Mouse (Mus musculus) spleen, postnatal 4 days (tissue): ENCODE data around the gene Arntl2.
A peak's percentile ranks its signal among the peaks of the same experiment; 100 is the strongest.
"Not testable (repeated sequence)": the region's sequence is repeated elsewhere in the genome, so short reads cannot be mapped to it uniquely, and the experiment has no call there.

Experiments used
- DNase-seq, 2 experiments: peaks; one replicate each; pipeline ENCODE4 v3.0.0; 2022; ENCODE audit warnings: low spot score in 2 of 2

Gene Arntl2

DNA sequence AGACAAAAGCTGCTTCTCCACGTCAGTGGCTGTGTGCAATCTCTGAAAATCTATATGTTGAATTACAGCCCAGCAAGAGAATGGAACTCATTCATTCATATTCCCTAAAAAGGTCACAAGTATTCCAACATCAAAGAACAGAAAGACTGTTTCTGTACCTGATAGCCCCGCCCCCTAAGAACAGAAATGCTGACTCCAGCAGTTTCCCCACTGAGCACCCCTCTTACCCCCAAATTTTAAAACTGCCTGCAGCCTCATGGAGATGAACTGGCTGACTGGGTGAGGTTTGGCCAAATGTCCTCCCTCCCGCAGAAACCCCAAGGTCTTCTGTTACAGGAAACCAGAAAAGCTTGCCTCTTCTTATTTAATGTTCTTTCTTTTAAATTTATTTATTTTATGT lies 51.5 kb downstream of the Arntl2 start:
- DNase-seq = no peak

DNA sequence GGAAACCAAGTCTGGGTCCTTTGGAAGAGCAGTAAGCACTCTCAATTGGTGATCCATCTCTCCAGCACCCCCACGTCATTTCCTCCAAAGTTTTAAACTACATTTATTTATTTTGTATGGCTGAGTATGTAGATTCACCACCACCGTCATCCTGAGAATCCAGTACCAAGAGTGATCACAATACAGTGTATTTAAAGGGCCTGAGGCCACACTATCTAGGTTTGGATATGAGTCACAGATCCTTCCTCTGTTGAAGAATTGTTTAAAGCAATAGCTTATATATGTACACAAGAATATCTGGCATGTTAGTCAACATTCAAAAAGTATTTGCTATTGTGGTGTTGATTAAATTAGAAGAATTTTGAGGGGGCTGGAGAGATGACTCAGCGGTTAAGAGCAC lies 52.4 kb downstream of the Arntl2 start:
- no peak for DNase-seq

DNA sequence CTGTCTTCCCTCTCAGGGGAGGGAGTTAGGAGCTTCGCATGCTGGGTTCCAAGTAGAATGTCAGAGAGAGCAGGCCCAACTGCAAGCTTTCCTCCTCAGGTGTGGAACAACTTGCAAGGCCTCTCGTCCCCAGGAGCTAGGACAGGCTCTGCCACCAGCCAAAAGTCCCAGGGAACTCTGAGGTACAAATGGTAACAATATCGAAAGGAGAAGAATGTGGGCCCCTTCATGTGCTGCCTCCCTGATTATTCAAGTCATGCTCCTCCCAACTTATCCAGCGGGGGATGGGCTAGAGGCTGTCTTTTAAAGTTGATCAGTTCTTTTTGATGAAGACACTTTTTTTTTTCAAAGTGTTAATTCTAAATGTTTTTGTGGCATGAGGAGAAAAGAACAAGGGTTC lies 54.2 kb downstream of the Arntl2 start, which contains the start of gene Smco2:
Gene Smco2 (plus strand): TSS at position 55 of the 400 bp plus-strand sequence.
- DNase-seq = no peak

DNA sequence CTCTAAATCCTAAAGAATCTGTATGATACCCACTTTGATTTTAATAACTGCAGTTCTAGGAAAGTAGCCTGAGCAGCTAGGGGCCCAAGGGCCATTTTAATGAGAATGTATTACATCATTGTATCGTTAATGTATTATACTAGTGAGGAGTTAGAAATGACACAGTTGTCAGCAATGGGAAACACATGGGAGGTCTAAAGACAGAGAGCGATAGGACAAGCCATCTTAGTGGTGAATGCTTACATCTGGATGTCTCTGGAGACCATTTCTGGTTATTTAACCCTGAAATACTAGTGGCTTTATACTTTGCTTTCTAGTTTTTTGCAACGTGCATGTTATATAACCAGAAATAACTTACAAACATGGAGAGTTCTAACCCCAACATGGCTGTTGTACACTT lies 56.1 kb downstream of the Arntl2 start:
- no peak for DNase-seq

DNA sequence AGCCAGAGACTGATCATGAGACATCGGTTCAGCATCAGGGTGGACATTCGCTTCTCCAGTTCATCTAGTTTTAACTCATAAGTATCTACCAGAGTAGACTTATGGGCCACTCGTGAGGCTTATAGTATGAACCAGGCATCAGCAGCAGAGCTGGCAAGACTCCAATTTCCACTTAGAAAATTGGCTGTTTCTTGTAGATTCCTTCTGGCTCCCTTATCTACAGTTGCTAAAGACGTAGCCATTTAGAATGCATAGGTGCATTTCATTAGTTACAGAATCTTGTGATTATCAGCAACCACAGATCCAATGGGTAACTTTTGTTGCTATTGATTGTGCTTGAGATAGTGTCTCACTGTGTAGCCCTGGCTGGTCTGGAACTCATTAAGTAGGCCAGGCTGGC lies 56.9 kb downstream of the Arntl2 start:
- no peak for DNase-seq

DNA sequence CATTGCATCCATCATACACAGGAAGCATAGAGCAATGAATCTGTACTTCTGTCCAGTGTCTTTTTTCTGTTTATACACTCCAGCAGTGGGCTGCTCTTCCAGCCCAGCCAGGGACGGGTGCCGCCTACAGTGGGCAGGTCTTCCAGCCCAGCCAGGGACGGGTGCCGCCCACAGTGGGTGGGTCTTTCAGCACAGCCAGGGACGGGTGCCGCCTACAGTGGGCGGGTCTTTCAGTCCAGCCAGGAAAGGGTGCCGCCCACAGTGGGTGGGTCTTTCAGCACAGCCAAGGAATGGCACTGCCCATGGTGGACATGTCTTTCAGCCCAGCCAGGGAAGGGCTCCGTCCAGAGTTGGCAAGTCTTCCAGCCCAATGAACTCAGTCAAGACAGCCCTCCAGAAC lies 59.3 kb downstream of the Arntl2 start:
- peak in 1 of 2 experiments; percentile 22 for DNase-seq

DNA sequence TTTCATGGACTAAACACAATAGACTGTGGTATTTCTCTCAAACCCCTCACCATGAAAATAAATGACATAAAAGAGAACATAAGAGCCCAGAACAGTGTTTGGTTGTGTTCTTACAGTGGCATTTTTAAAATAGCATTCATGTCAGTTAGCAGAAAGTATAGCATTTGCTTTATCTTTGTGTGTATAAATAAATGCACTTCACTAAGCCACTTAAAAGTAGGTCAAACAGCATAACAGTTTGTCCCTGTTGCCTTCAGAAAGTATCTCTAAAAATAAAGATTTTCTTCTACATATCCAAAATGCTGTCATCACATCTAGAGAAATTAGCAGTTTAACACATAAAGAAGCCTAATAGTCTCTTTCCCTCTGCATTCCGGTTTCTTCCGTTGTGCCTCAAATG lies 61.5 kb downstream of the Arntl2 start:
- DNase-seq = no peak

DNA sequence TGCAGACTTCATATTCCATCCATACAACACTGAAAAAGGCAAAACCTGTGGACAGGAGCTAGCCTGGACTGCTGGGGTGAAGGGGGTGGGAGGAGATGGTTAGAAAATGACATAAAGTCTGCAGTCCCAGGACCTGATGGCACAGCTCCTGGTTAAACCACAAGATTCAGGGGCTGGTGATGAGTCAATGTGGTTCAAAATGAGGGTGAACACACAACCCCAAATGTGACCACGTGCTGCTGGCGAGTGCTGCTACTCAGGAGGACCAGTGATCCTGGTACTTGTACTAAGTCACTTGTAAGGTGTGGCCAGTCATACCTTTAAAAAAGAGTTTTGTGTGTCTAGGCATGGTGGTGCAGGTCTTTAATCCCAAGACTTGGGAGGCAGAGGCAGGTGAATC lies 67.3 kb downstream of the Arntl2 start:
- DNase-seq = no peak

DNA sequence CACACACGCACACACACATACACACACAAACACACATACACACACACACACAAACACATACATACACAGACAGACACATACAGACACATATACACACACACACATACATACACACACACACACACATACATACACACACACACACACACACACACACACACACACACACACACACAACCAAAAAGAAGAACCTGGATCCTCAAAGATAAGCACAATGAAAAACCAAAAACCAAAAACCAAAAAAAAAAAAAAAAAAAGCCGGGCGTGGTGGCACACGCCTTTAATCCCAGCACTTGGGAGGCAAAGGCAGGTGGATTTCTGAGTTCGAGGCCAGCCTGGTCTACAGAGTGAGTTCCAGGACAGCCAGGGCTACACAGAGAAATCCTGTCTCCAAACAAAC lies 68.5 kb downstream of the Arntl2 start:
- not testable (repeated sequence) for DNase-seq

DNA sequence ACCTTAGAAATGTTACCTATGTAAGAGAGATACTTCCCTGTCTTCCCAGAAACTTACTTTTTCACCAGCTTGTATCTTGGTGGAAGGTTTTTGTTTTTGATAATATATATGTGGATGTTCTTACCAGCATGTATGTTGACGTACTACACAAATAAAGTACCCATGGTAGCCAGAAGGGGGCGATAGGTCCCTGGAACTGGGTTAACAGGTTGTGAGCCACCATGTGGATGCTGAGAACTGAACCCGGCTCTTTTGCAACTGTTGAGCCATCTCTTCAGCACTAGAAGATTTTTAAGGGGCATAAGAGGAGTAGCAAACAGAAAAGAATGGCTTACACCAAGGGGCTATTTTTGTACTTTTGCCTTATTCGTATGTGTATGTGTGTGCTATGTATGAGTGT lies 69.8 kb downstream of the Arntl2 start:
- DNase-seq = no peak

DNA sequence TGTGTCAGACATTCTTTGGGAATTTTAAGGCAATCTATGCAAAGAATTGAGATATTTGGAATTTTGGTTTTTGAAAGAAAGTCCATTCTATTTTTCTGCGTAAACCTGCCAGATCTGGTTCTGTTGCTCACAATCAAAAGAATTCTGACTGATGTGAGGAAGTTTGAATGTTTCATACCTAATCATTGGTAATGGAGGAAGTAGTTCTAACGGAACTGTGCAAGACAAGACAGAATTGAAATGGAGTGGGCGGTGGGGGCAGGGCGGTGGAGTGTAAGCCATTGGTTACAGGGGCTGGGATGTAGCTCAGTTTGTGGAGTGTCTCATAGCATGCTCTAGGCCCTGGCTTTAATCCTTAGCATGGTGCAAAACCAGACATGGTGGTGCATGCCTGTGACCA lies 76.1 kb downstream of the Arntl2 start:
- DNase-seq = no peak

DNA sequence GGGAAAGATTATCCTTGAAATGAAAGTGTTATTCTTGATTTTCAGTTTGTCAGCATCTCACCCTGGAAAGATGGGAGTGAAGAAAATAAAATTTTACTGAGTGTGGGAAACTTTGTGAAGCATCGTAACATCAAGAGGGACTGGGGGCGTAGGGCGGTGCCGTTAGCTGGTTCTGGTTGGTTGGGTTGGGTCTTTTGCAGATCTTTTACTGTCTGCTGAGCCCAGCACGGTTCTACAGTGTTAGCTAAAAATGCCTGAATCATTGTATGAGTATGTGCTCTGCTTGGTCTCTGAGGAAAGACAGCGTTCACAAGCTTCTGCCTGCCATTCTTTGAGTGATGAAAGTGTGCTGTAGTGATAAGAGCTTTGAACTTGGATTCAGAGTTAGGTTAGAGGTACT lies 78.6 kb downstream of the Arntl2 start:
- DNase-seq = no peak

DNA sequence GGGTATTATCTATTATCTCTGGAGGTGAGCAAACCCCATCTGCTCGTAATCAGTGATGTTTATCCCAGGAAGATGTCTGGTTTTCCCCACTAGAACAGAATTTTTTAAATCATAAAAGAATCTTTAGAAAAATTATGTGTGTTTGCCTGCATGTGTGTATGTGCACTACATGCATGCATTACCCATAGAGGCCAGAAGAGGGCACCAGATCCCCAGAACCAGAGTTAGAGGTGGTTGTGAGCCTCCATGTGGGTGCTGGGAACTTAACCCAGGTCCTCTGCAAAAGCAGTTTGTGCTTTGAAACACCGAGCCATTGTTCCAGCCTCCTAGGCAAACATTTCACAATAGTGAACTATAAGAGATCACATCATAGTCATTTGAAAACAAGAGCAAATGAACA lies 81.0 kb downstream of the Arntl2 start:
- peak in 1 of 2 experiments; percentile 53 for DNase-seq

DNA sequence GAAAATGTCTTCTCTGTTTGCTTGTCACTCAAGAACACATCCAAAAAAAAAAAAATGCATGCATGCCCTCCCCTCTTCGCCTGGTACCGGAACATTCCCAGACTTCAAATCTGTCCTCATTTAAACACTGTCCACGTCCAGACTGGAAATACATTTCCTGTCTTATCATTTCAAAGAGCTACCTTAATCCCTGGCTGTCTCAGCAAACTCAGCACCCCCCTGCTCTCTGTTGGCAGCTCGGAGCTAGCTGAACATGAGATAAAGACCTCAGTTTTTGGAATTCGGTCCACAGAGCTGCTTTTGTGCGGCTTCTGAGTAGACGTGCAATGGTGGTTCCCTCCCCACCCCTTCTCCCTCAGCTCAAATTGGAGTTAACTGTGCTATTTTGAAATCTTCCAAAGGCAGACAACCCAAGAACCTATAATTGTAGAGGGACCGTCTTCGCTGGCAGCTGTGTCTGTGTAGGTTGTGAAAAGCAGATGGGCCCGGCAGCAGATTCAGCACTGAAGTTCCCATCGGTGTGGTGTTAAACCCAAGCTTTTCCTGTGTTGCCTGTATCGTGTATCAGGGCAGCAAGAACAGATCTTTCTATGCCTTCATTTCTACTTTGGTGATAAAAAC lies 81.7 kb downstream of the Arntl2 start:
- peak in 1 of 2 experiments; percentile 49 for DNase-seq

DNA sequence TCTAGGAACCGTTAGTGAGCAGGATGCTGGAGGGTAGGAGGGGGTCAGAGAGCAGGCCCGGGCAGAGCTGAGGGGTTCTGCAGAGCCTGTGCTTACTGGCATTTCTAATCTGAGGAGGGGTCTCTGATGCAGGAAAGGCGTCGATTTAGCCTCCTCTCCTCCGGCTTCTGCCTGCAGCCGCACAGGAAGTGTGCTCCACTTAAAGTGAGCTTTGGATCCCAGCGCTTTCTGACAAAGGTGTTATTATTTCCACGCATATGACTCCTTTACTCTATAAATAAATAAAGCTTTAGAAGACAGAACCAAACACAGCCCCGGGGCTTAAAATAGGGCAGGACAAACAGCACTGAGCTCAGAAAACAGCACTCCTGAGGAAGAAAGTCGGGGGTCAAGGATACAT lies 83.1 kb downstream of the Arntl2 start:
- peak in 1 of 2 experiments; percentile 42 for DNase-seq

DNA sequence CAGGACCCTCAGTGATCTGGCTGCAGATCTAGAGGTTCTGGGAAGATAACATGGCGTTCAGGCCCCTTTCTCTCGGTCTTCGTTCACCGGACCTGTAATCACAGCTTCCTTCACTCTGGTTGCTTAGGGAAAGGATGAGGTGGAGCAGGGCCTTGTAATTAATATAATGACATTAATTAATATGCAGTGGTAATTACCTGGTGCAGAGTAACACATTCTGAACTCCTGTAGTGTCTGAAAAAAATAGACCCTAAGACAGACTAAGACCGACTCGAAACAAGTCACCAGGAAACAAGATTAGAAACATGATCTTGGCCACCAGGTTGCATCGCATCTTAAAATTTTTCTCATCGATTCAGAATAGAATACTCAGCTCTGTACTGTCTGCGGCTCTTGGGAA lies 84.0 kb downstream of the Arntl2 start:
- DNase-seq = no peak

DNA sequence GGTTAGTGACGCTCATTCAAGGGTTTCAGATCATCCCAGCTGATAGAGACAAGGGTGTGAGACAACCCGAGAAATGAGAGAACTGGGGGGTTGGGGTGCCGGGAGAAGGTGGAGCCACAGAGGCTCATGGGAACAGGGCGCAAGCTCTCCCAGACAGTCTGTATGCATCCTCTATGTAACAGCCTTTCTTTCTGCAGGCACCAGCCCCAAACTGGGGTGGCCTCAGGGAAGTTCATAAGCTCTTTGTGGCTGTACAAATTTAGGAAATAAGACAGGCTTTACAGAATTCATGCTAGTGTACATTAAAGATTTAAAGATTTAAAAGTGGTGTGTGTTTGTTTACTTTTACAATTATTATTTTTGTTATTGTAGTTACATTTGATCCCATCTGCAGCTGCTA lies 84.4 kb downstream of the Arntl2 start:
- DNase-seq = peak in 1 of 2 experiments; percentile 45

DNA sequence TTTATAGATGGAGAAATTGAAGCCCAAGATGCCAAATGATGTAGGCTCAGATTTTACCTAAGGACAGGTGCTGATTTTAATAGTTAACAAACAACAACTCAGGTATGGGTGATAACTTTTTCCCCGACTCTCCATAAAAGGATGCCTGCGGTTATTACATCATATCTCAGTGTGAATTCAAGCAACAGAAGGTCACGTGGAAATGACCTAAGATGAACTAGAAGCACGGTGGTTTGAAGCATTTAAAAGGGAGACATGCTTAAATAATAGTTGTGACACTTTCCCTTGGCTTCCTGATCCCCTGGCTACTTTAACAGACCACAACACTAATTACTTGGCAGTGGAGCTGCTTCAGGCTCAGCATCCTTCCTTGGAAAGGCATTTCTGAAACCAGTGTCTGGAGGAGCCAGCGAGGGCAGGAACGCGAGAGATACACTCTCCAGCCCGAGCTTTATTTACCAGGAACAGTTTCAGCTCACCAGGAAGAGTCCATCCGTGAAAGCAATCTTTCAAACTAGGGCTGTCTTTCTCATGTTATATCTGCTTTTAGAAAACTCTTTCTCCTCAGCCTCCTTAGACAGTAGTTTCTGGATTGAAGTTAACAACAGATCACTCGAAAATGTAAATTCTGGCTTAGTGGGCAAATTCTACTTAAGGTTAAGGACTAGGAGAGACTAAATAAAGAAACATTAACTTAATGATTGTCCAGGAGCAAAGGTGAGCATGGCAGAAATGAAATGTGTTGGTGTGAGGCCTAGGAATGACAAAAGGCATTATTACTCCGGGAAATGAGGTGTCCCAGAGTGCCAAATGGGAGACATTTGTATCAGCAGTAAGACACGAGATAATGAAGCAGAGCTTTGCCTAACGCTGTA lies 86.3 kb downstream of the Arntl2 start:
- no peak for DNase-seq
